Comparison of ENCODE assay signal across 8 mouse cellular contexts in genomic region chrX:7762137-7762920, GRCm38 (mm10). TPM values are rescaled to one million over a fixed set of nuclear protein-coding genes. Genes with fewer than 3 reads are reported as not detected.
DNase-seq lines count a peak whose midpoint lies in the region; ATAC-seq and TF ChIP-seq lines count a peak whose summit lies in the region.

Gene Tfe3 (plus strand): TSS chrX:7762560.

- H3K36me3 ChIP-seq in CH12.LX (replicated peaks in 1 of 2; ENCODE audit: control insufficient read depth in 1 of 2, insufficient read depth in 1 of 2, low read length in 1 of 2) = peaks cover 15 to 19% of the 10 kb centered on the region in 2 experiments
- peaks cover 2% of the 10 kb centered on the region; the same call in 1 of the 2 replicates for H3K36me3 ChIP-seq in forebrain, embryonic 12.5 days (replicated peaks)
- 0 out of 2 replicates have a peak, but pooled peaks cover under 1% of the 10 kb centered on the region for H3K36me3 ChIP-seq in heart, postnatal 0 days (replicated peaks; ENCODE audit: control insufficient read depth, insufficient read depth, low read length)
- H3K36me3 ChIP-seq in liver, embryonic 16.5 days (ENCODE audit: control insufficient read depth, insufficient read depth) = no peaks in the 10 kb centered on the region
- 0 out of 2 replicates have a peak, but pooled peaks cover 1% of the 10 kb centered on the region for H3K36me3 ChIP-seq in neural tube, embryonic 13.5 days
- no peaks in the 10 kb centered on the region for H3K36me3 ChIP-seq in testis, adult 2 months (ENCODE audit: control insufficient read depth, insufficient read depth, low read length)

- no peaks in the 10 kb centered on the region for H3K9me3 ChIP-seq in CH12.LX (replicated peaks; ENCODE audit: low read length)
- no peaks in the 10 kb centered on the region for H3K9me3 ChIP-seq in forebrain, embryonic 12.5 days
- H3K9me3 ChIP-seq in heart, postnatal 0 days (replicated peaks; ENCODE audit: control insufficient read depth, low read length) = no peaks in the 10 kb centered on the region
- no peaks in the 10 kb centered on the region; the same call in 1 of the 2 replicates for H3K9me3 ChIP-seq in liver, embryonic 16.5 days (replicated peaks; ENCODE audit: control insufficient read depth, low read length)
- no peaks in the 10 kb centered on the region for H3K9me3 ChIP-seq in neural tube, embryonic 13.5 days

- no peak for TF ChIP-seq EP300 in CH12.LX (IDR thresholded peaks at IDR 0.05; ENCODE audit: low read length)
- TF ChIP-seq EP300 in heart, postnatal 0 days (IDR thresholded peaks at IDR 0.05; ENCODE audit: low read depth) = no peak

- TF ChIP-seq RAD21 in CH12.LX (IDR thresholded peaks at IDR 0.05; ENCODE audit: low read depth, low read length) = no peak

- peak within 1 kb of the TSS; percentile 86 for H3K4me2 ChIP-seq in CH12.LX (ENCODE audit: insufficient read depth, low read depth, poor library complexity, severe bottlenecking)
- H3K4me2 ChIP-seq in forebrain, embryonic 12.5 days = peak within 1 kb of the TSS; percentile 67
- peak within 1 kb of the TSS; percentile 65 for H3K4me2 ChIP-seq in heart, postnatal 0 days (ENCODE audit: low read depth, low read length)
- H3K4me2 ChIP-seq in liver, embryonic 16.5 days (ENCODE audit: low read depth, low read length) = peak within 1 kb of the TSS; percentile 77
- peak within 1 kb of the TSS; percentile 68 for H3K4me2 ChIP-seq in neural tube, embryonic 13.5 days

- TF ChIP-seq CTCF in CH12.LX (conservative IDR thresholded peaks at IDR 0.05 in 1 of 2, IDR thresholded peaks at IDR 0.05 in 1 of 2; ENCODE audit: low read depth in 2 of 2, low read length in 2 of 2) = no peak
- no peak for TF ChIP-seq CTCF in heart, postnatal 0 days (IDR thresholded peaks at IDR 0.05; ENCODE audit: low read depth)
- no peak for TF ChIP-seq CTCF in testis, adult 2 months (IDR thresholded peaks at IDR 0.05; ENCODE audit: control insufficient read depth, insufficient read depth, insufficient replicate concordance, low read depth, low read length)

- H3K79me2 ChIP-seq in CH12.LX (replicated peaks; ENCODE audit: control insufficient read depth, extremely low read depth, insufficient read depth, poor library complexity, severe bottlenecking) = peaks cover 20% of the 10 kb centered on the region

- peak; percentile 96 for ATAC-seq in forebrain, embryonic 12.5 days (ENCODE audit: low FRiP score)
- ATAC-seq in heart, postnatal 0 days (ENCODE audit: insufficient read depth, low read depth) = peak; percentile 97
- peak; percentile 94 for ATAC-seq in liver, embryonic 16.5 days (ENCODE audit: low read depth)
- ATAC-seq in neural tube, embryonic 13.5 days (ENCODE audit: low read depth) = peak; percentile 95

- H3K4me3 ChIP-seq in CH12.LX (replicated peaks in 1 of 3; ENCODE audit: low read depth in 2 of 3, low read length in 2 of 3, poor library complexity in 1 of 3) = peak within 1 kb of the TSS; percentile 66 to 88 (median 70)
- H3K4me3 ChIP-seq in forebrain, embryonic 12.5 days (replicated peaks) = peak within 1 kb of the TSS; percentile 62
- H3K4me3 ChIP-seq in heart, postnatal 0 days (ENCODE audit: low read depth, low read length) = peak within 1 kb of the TSS; percentile 76
- H3K4me3 ChIP-seq in liver, embryonic 16.5 days (ENCODE audit: low read depth, low read length) = peak within 1 kb of the TSS; percentile 74
- H3K4me3 ChIP-seq in neural tube, embryonic 13.5 days = peak within 1 kb of the TSS; percentile 62
- H3K4me3 ChIP-seq in testis, adult 2 months (ENCODE audit: control insufficient read depth, low read depth, low read length) = peak within 1 kb of the TSS; percentile 88

- H3K27me3 ChIP-seq in CH12.LX (replicated peaks) = no peaks in the 10 kb centered on the region
- no peaks in the 10 kb centered on the region for H3K27me3 ChIP-seq in forebrain, embryonic 12.5 days
- no peaks in the 10 kb centered on the region for H3K27me3 ChIP-seq in heart, postnatal 0 days (ENCODE audit: control insufficient read depth, insufficient read depth, low read length)
- no peaks in the 10 kb centered on the region for H3K27me3 ChIP-seq in liver, embryonic 16.5 days (ENCODE audit: control insufficient read depth, insufficient read depth, low read depth, low read length)
- no peaks in the 10 kb centered on the region for H3K27me3 ChIP-seq in neural tube, embryonic 13.5 days
- H3K27me3 ChIP-seq in testis, adult 2 months (ENCODE audit: control insufficient read depth, insufficient read depth, low read length) = no peaks in the 10 kb centered on the region

- H3K9ac ChIP-seq in CH12.LX (ENCODE audit: insufficient read depth, low read depth) = peak within 1 kb of the TSS; percentile 66
- H3K9ac ChIP-seq in forebrain, embryonic 12.5 days = peak within 1 kb of the TSS; percentile 63
- peak within 1 kb of the TSS; percentile 68 for H3K9ac ChIP-seq in heart, postnatal 0 days (replicated peaks; ENCODE audit: low read depth, low read length)
- H3K9ac ChIP-seq in liver, embryonic 16.5 days (ENCODE audit: low read depth, low read length) = peak within 1 kb of the TSS; percentile 76
- H3K9ac ChIP-seq in neural tube, embryonic 13.5 days = peak within 1 kb of the TSS; percentile 75

- TF ChIP-seq POLR2A in CH12.LX (IDR thresholded peaks at IDR 0.05; ENCODE audit: low read depth, low read length) = peak; percentile 70
- TF ChIP-seq POLR2A in testis, adult 2 months (IDR thresholded peaks at IDR 0.05; ENCODE audit: control insufficient read depth, low read depth, low read length) = peak; percentile 38; the same call in 1 of the 2 replicates

- peak; percentile 92 for DNase-seq in CH12.LX (ENCODE audit: extremely low read depth)
- DNase-seq in c-Kit-positive CD71-positive TER-119-negative erythroid progenitor cells, embryonic 14.5 days (ENCODE audit: low read depth) = peak; percentile 80
- DNase-seq in heart, postnatal 0 days (ENCODE audit: low spot score) = peak; percentile 95
- DNase-seq in kidney, postnatal 4 days = peak; percentile 91 to 95

- H3K27ac ChIP-seq in CH12.LX (ENCODE audit: insufficient read depth, low read depth) = peak within 1 kb of the TSS; percentile 49
- H3K27ac ChIP-seq in forebrain, embryonic 12.5 days = peak within 1 kb of the TSS; percentile 46; the same call in 1 of the 2 replicates
- peak within 1 kb of the TSS; percentile 85 for H3K27ac ChIP-seq in heart, postnatal 0 days (ENCODE audit: low read depth)
- peak within 1 kb of the TSS; percentile 82 for H3K27ac ChIP-seq in liver, embryonic 16.5 days (ENCODE audit: low read length)
- H3K27ac ChIP-seq in neural tube, embryonic 13.5 days (replicated peaks) = peak within 1 kb of the TSS; percentile 64
- H3K27ac ChIP-seq in testis, adult 2 months (ENCODE audit: control insufficient read depth, insufficient read depth, low read depth, low read length) = peak within 1 kb of the TSS; percentile 51

- in situ Hi-C loops in CH12.LX (cut with MboI; ENCODE audit: low pct_ligation_motif_present, low pct_unique_long_range_greater_than_20kb, low sequenced_read_pairs) = no loop called here

- dilution Hi-C loops in CH12.LX (cut with MboI; ENCODE audit: extremely low pct_ligation_motif_present, extremely low pct_unique_long_range_greater_than_20kb, low sequenced_read_pairs) = no loop called here

- H3K4me1 ChIP-seq in CH12.LX (ENCODE audit: control insufficient read depth in 1 of 2, insufficient read depth in 2 of 2) = peaks cover 2 to 19% of the 10 kb centered on the region in 2 experiments; a peak in 3 of 4 replicates
- H3K4me1 ChIP-seq in forebrain, embryonic 12.5 days = peaks cover 19% of the 10 kb centered on the region
- no peaks in the 10 kb centered on the region for H3K4me1 ChIP-seq in heart, postnatal 0 days (ENCODE audit: control insufficient read depth, insufficient read depth)
- H3K4me1 ChIP-seq in liver, embryonic 16.5 days (ENCODE audit: control insufficient read depth, low read depth, low read length) = peaks cover 22% of the 10 kb centered on the region
- H3K4me1 ChIP-seq in neural tube, embryonic 13.5 days (replicated peaks) = peaks cover 28% of the 10 kb centered on the region
- peaks cover 7% of the 10 kb centered on the region for H3K4me1 ChIP-seq in testis, adult 2 months (ENCODE audit: control insufficient read depth, insufficient read depth, low read length)

- WGBS in forebrain, embryonic 12.5 days = 16% methylated on average over 38 of the region's 38 CpGs
- WGBS in heart, postnatal 0 days = 10% methylated on average over 38 of the region's 38 CpGs
- 12% methylated on average over 36 of the region's 38 CpGs for WGBS in liver, embryonic 16.5 days (ENCODE audit: insufficient replicate concordance)
- 12% methylated on average over 34 of the region's 38 CpGs for WGBS in neural tube, embryonic 13.5 days

TF ChIP-seq in CH12.LX, 34 proteins besides CTCF, POLR2A, EP300 and RAD21 (continues in another document):
- TF ChIP-seq NELFE (IDR thresholded peaks at IDR 0.05; ENCODE audit: low read depth, low read length) (peak; percentile 55), MEF2A (IDR thresholded peaks at IDR 0.05; ENCODE audit: borderline replicate concordance, low read depth, low read length) (no peak), JUN (IDR thresholded peaks at IDR 0.05; ENCODE audit: insufficient read depth, low read depth, low read length) (no peak), MAFK (IDR thresholded peaks at IDR 0.05; ENCODE audit: insufficient replicate concordance, low read length) (no peak), UBTF (IDR thresholded peaks at IDR 0.05; ENCODE audit: low read depth, low read length) (no peak), TCF12 (IDR thresholded peaks at IDR 0.05; ENCODE audit: low read depth, low read length) (peak; percentile 27; the same call in 1 of the 2 replicates), MAZ (IDR thresholded peaks at IDR 0.05; ENCODE audit: low read depth, low read length) (peak; percentile 77; the same call in 1 of the 2 replicates), MAX (IDR thresholded peaks at IDR 0.05; ENCODE audit: low read length) (no peak), ELF1 (IDR thresholded peaks at IDR 0.05; ENCODE audit: low read depth, low read length) (peak; percentile 26; the same call in 1 of the 2 replicates), MXI1 (IDR thresholded peaks at IDR 0.05; ENCODE audit: low read depth, low read length) (no peak), TBP (conservative IDR thresholded peaks at IDR 0.05; ENCODE audit: low read depth, low read length) (no peak), HCFC1 (IDR thresholded peaks at IDR 0.05; ENCODE audit: low read depth, low read length) (peak; percentile 23; the same call in 1 of the 2 replicates)

RNA-seq across cellular contexts. Expression of gene Tfe3, which starts in this region (rescaled TPM):
- total RNA-seq in CH12.LX (2012; rRNA removed) = 12.9 and 15.9 TPM in 2 replicates
- total RNA-seq in CH12.LX (2014; rRNA removed) = 6.7 and 8.3 TPM in 2 replicates
- polyA plus RNA-seq in CH12.LX (2012; ENCODE audit: insufficient read length, low read depth) = 26.0 TPM in 2 replicates
- polyA plus RNA-seq in forebrain, embryonic 12.5 days (2016; fragmentation: Nextera tagmentation; extraction: Ambion mirVana) = 27.9 and 30.3 TPM in 2 replicates
- 8.4 and 17.3 TPM in 2 replicates for total RNA-seq in heart, postnatal 0 days (2014; rRNA removed; ENCODE audit: low replicate concordance)
- 11.5 and 11.6 TPM in 2 replicates for polyA plus RNA-seq in heart, postnatal 0 days (2015; fragmentation: Nextera tagmentation; extraction: Ambion mirVana)
- polyA plus RNA-seq in liver, embryonic 16.5 days (2015; fragmentation: Nextera tagmentation; extraction: Ambion mirVana) = 9.5 and 11.4 TPM in 2 replicates
- polyA plus RNA-seq in neural tube, embryonic 13.5 days (2015; fragmentation: Nextera tagmentation; extraction: Ambion mirVana) = 25.8 and 28.6 TPM in 2 replicates
- 11.9 and 14.2 TPM in 2 replicates for polyA plus RNA-seq in testis, adult 2 months (2012; rRNA removed)

Comparison
In these comparisons a context has a peak if more than half of its experiments do, and no peak if none do; other contexts are left out.
1. Peak in every context shown above with its lines: DNase-seq, ATAC-seq, H3K4me3 ChIP-seq and H3K27ac ChIP-seq.